Mouse (Mus musculus) C2C12 (cell line): ENCODE measurements around the gene Car12.
"Not testable (repeated sequence)": the region's sequence is repeated elsewhere in the genome, so short reads cannot be mapped to it uniquely, and the experiment has no call there.

ENCODE experiments used
- CTCF ChIP-seq: IDR thresholded peaks from one replicate; pipeline ENCODE4 v1.5.1; 2011; ENCODE audit not compliant: control insufficient read depth, insufficient read depth, insufficient read length
- MAX ChIP-seq: IDR thresholded peaks from one replicate; pipeline ENCODE4 v1.6.1; 2011; ENCODE audit warnings: mild to moderate bottlenecking, control low read depth
- MYOD1 ChIP-seq: IDR thresholded peaks from one replicate; pipeline ENCODE4 v1.6.1; 2011; ENCODE audit warnings: low read depth; ENCODE audit not compliant: control insufficient read depth, insufficient read length
- MYOG ChIP-seq: IDR thresholded peaks from one replicate; pipeline ENCODE4 v1.6.1; 2011; ENCODE audit not compliant: control insufficient read depth, insufficient read length; ENCODE audit errors: extremely low read depth
- USF1 ChIP-seq: IDR thresholded peaks from one replicate; pipeline ENCODE4 v1.6.1; 2011; ENCODE audit warnings: low read depth, mild to moderate bottlenecking, control low read depth, moderate library complexity

DNA sequence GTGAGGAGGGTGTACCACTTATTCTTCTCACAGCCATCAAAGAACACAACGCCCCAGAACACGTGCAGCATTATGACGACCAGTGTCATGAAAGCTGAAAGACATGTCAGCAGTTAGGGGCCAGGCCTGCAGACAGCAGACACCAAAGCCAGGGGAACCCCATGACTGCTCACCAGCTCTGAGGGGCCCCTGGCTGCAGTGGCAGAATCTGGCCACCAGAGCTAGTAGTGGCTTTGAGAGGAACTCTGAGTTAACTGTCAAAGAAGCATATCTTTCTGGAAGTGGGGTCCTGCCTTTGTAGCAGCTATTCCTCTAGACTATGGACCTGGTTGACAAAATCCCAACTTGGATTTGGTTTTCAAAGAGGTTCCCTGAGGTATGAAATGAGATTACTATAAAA lies 71.1 kb downstream of the Car12 start:
- TF ChIP-seq USF1, CTCF, MAX, MYOD1, MYOG: not testable (repeated sequence)
